Mouse (Mus musculus): ENCODE measurements around the gene Gzmb. TPM values are rescaled to one million over a fixed set of nuclear protein-coding genes. Genes with fewer than 3 reads are reported as not detected.
"Not testable (repeated sequence)": the region's sequence is repeated elsewhere in the genome, so short reads cannot be mapped to it uniquely, and the experiment has no call there.

Gene Gzmb
- total RNA-seq (2021), result not detected
- long read RNA-seq, experiment 1, result 0 reads
- long read RNA-seq, experiment 2, result 0 reads

GRCm38 (mm10) chr14:56262153-56262552 is at the start of gene Gzmb:
TSS of gene Gzmb (minus strand) at chr14:56262260.
- intact Hi-C loops (cut with DNase I), result no loop called here
- DNase-seq, result no peak
- no peak for TF ChIP-seq CTCF (IDR thresholded peaks at IDR 0.05)
- no peak within 1 kb of the TSS for H3K4me3 ChIP-seq
- H3K27ac ChIP-seq, result no peak within 1 kb of the TSS

DNA sequence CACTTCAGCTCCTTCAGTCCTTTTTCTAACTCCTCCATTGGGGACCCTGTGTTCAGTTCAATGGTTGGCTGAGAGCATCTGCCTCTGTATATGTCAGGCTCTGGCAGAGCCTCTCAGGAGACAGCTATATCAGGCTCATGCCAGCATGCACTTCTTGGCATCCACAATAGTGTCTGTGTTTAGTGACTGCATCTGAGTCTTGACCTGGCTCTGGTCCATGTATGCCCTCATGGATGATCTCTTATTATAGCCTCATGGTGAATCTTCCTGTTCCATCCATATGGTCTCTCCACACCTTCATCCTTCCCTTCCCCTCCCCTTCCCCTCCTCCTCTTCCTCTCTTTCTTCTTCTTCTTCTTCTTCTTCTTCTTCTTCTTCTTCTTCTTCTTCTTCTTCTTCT is 49.7 kb upstream of the Gzmb start:
- DNase-seq; H3K4me3 ChIP-seq; H3K27ac ChIP-seq; intact Hi-C loops (cut with DNase I): not testable (repeated sequence)

- DNase-seq, result peak; percentile 31
- TF ChIP-seq CTCF (IDR thresholded peaks at IDR 0.05), result no peak
- intact Hi-C loops (cut with DNase I), result no loop called here
- Histone ChIP-seq H3K27ac (no peak overlapping the region), H3K4me3 (no peak overlapping the region)
These were observed 48.2 kb upstream of the Gzmb start for GRCm38 (mm10) chr14:56310238-56310637.

- peak; percentile 72 for TF ChIP-seq CTCF (IDR thresholded peaks at IDR 0.05)
- Histone ChIP-seq H3K4me3 (no peak overlapping the region; the same call in 1 of the 2 replicates), H3K27ac (no peak overlapping the region)
- no peak for DNase-seq
- intact Hi-C loops (cut with DNase I), result loop anchor here (10.0 kb wide), 1 partner anchor 99 kb away; no protein-coding TSS in a partner anchor
These were observed 42.1 kb upstream of the Gzmb start for GRCm38 (mm10) chr14:56304149-56304548.

GRCm38 (mm10) chr14:56303506-56304025 is 41.5 kb upstream of the Gzmb start:
- DNase-seq, result no peak
- no peak for TF ChIP-seq CTCF (IDR thresholded peaks at IDR 0.05)
- Histone ChIP-seq H3K27ac (no peak overlapping the region), H3K4me3 (no peak overlapping the region; the same call in 1 of the 2 replicates)
- intact Hi-C loops (cut with DNase I), result loop anchor here (10.0 kb wide), 1 partner anchor 99 kb away; no protein-coding TSS in a partner anchor

DNA sequence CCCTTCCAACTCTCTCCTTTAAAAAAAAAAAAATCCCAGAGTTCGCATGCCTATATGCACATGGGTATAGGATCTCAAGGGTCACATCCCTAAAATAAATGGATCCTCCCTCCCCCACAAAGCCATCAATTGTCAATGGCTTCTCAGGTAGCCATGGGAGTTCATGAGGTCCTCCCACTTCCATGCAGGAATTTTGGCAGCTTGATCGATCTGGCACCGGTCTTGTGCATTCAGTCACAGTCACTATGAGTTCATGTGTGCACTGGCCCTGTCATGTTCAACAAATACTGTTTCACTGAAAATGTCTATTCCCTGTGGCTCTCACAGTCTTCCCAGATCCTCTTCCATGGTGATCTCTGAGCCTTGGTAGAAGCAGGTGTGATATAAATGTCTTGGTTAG is 40.0 kb upstream of the Gzmb start:
- no peak overlapping the region for H3K4me3 ChIP-seq
- no peak overlapping the region for H3K27ac ChIP-seq
- intact Hi-C loops (cut with DNase I), result loop anchor here (10.0 kb wide), 1 partner anchor 97 kb away; no protein-coding TSS in a partner anchor
- DNase-seq, result no peak
- TF ChIP-seq CTCF (IDR thresholded peaks at IDR 0.05), result no peak

GRCm38 (mm10) chr14:56296786-56297185 is 34.7 kb upstream of the Gzmb start:
- Histone ChIP-seq H3K4me3 (no peak overlapping the region), H3K27ac (no peak overlapping the region)
- TF ChIP-seq CTCF (IDR thresholded peaks at IDR 0.05), result no peak
- intact Hi-C loops (cut with DNase I), result no loop called here
- no peak for DNase-seq

- H3K4me3 ChIP-seq, result no peak overlapping the region
- H3K27ac ChIP-seq, result no peak overlapping the region
- no peak for DNase-seq
- intact Hi-C loops (cut with DNase I), result no loop called here
- no peak for TF ChIP-seq CTCF (IDR thresholded peaks at IDR 0.05)
These were observed 34.0 kb upstream of the Gzmb start for GRCm38 (mm10) chr14:56296106-56296505.

DNA sequence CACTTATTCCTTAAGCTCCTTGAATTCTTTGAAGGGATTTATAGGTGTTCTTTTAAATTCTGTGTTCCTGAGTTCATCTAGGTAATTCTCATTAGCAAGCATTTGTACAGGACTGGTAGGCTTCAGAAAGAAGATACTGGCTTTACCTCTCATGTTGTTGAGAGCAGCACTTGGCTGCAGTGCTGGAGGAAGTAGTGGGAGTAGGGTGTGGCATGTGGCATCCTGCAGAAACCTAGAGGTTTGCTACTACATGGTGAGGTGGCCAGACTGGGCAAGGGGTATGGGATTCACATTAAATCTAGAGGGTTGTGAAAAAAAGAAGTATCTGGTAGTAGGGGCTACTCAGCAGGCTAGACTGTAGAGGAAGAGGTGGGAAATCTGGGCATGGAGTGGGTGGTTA is 31.1 kb upstream of the Gzmb start:
- no peak for DNase-seq
- intact Hi-C loops (cut with DNase I), result no loop called here
- no peak overlapping the region for H3K4me3 ChIP-seq
- no peak overlapping the region for H3K27ac ChIP-seq
- no peak for TF ChIP-seq CTCF (IDR thresholded peaks at IDR 0.05)

DNA sequence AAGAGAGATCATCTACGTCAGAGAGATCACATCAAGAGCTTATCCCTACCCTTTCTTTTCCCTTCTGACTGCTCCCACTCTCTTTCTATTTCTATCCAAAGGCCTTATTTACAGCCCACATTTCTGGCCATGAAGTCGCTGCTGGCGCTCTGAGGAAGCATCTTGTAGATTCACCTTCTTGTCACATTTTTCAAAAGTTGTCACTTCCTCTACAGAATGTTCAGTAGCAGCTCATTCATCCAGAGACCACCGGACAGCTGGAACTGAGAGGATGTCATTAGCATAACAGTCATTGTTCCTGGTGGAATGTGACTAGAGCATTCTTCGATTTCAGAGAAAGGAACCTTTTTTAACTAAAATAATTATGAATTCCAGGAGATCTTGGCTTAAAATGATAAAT is 26.6 kb upstream of the Gzmb start:
- Histone ChIP-seq H3K4me3 (no peak overlapping the region), H3K27ac (no peak overlapping the region)
- no peak for DNase-seq
- no peak for TF ChIP-seq CTCF (IDR thresholded peaks at IDR 0.05)
- intact Hi-C loops (cut with DNase I), result no loop called here

DNA sequence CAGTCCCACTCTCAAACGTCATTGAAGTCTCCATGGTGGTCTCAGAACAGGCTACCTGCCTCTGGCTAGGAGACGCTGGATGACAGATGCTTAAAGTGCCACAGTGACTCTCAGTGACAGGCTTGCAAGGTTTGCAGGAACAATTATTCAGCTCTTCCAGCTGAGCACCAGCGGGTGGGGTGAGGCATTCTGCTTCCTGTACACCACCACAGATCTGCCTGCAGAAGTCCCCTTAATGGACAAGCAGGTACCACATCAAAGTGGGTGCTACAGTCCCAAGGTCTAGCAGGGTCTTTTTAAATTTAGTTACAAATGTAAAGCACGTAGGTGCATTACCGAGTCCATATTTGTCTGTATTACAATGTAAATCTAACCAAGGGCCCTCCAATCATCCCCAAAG is 25.7 kb upstream of the Gzmb start:
- no peak overlapping the region for H3K4me3 ChIP-seq
- no peak for DNase-seq
- no peak for TF ChIP-seq CTCF (IDR thresholded peaks at IDR 0.05)
- no peak overlapping the region for H3K27ac ChIP-seq
- intact Hi-C loops (cut with DNase I), result no loop called here

DNA sequence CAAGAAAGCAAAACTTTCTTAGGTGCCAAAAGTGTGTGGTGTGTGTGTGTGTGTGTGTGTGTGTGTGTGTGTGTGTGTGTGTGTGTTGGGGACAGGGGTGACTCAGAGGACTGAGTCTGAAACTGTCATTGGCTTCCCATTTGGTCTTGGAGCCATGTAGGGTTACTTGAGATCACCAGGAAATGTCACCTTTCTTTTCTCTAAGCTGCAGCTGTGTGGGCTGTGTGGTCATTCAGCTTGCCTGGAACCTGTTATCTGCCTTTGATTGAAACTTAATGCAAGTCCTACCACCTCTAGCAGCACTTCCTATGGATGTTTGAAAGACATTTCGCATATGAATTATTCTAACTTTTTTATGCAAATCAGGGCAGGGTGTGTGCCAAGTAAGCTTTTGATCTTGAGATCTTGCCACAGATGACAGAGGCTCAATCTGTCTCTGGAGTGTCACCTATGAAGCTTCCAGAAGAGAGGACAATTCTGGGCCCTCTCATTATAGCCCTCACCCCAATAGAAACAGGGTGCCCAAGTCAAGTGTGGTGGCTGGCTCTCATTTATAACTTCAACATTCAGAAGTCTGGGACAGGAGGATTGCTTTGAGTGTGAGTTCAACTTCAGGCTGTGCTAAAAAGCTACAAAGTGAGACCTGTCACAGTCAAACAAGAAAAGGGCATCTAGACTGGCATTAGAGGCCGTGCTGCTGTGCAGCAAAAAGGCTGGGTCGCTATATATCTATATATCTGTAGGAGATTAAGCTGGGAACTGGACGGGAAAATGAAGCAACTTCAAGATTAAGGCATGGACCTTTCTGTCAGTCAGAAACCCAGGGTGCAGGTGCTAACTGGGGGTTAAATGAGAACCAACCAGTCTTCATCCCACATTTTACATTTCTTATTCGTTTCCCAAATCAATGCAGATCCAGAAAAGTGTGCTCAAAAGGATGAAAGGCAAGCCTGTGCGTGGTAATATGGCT is 22.6 kb upstream of the Gzmb start:
- DNase-seq, result no peak
- Histone ChIP-seq H3K27ac (no peak overlapping the region), H3K4me3 (no peak overlapping the region)
- intact Hi-C loops (cut with DNase I), result no loop called here
- TF ChIP-seq CTCF (IDR thresholded peaks at IDR 0.05), result no peak

GRCm38 (mm10) chr14:56283816-56284215 is 21.8 kb upstream of the Gzmb start:
- DNase-seq, result no peak
- intact Hi-C loops (cut with DNase I), result no loop called here
- TF ChIP-seq CTCF (IDR thresholded peaks at IDR 0.05), result no peak

More at GRCm38 (mm10) chr14:56283816-56284215, 21.8 kb upstream of the Gzmb start:
- no peak overlapping the region for H3K27ac ChIP-seq
- no peak overlapping the region for H3K4me3 ChIP-seq

Measured in gastrocnemius, adult 2 months (tissue).